Mouse (Mus musculus) common myeloid progenitor, adult 5-6 weeks (primary cell): Measurements from ENCODE around the gene Zfp786. TPM values are rescaled to one million over a fixed set of nuclear protein-coding genes. Genes with fewer than 3 reads are reported as not detected.

Experiments used
- ATAC-seq: replicated peaks from 2 replicates; pipeline ENCODE4 v1.8.0; 2016; ENCODE audit warnings: low read depth, mild to moderate bottlenecking, moderate TSS enrichment, inconsistent platforms; ENCODE audit not compliant: poor library complexity, severe bottlenecking
- total RNA-seq: library from RNA; stranded (forward); fragments of 200-1000, 187-1606 nt; gene quantifications from 2 replicates; pipeline ENCODE4 v1.2.3, GENCODE M21; 2017

The Zfp786 gene
- total RNA-seq, 1 experiment from 2014 or later, result 2.2 TPM

GRCm38 (mm10) chr6:47824241-47824640, 6.4 kb downstream of the Zfp786 start:
- no peak for ATAC-seq

DNA sequence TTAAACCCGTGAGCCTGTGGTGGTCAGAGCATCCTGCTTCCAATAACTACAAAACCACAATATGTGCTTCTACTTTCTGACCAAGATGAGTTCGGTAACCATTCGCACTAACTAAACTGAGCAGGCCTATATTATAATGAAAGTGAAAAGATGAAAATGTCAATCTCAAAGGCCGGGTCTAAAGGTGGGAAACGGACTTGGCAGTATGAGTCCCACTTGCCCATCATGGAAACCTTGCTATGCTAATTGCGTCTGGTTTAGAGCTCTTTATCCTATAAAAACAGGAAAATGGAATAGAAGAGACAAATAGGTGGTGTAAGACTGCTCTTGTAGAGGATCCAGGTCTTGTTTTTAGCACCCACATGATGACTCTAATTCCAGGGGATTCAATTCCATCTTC, 8.9 kb downstream of the Zfp786 start:
- ATAC-seq, result no peak

- ATAC-seq, result no peak
These were observed 9.4 kb downstream of the Zfp786 start for GRCm38 (mm10) chr6:47821236-47821635.

DNA sequence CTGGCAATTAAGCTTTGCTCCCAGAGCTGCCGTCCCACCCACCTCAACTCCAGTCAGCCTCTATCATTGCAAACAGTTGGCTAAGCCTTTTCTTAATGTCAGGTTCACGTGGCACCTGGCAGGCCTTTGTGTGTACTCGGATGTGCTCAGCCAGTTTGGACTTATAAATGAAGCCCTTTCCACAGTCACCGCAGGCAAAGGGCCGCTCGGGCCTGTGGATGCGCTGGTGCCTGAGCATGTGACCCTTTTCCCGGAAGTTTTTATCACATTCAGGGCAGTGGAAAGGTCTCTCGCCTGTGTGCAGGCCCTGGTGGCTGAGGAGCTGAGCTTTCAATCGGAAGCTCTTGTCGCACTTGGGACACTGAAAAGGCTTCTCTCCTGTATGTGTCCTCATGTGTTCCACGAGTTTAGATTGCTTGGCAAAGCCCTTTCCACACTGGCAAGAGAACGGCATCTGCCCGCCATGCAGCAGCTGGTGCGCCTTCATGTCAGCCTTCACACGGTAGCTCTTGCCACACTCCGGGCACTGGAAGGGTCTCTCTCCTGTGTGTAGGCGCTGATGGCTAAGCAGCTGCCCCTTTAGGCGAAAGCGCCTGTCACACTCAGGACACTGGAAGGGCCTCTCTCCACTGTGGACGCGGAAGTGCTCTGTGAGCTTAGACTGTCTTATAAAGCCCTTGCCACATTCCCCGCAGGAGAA, 10.9 kb downstream of the Zfp786 start:
- no peak for ATAC-seq

DNA sequence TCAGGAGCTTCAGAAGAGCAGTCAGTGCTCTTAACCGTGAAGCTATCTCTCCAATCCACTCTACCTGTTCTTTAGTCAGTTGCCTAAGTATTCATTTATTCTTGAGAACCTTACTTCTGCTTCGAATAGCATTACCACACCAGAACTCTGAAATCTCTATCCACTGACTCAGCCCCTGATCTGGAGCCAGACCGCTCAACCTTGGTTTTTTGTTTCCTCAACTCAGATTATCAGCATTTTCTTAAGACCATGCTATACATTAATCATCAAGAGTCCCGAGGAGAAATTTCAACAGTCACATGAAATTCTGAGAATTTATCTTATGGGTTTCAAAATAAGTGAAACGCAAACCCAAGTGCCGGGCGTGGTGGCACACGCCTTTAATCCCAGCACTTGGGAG, 11.9 kb downstream of the Zfp786 start:
- no peak for ATAC-seq

GRCm38 (mm10) chr6:47816151-47816550, 14.5 kb downstream of the Zfp786 start:
- no peak for ATAC-seq

GRCm38 (mm10) chr6:47813257-47813878, 17.3 kb downstream of the Zfp786 start, which contains the start of gene Pdia4:
Gene Pdia4, minus strand, starts transcription at chr6:47813430.
- ATAC-seq, result peak; percentile 94

- no peak for ATAC-seq
These were observed 18.3 kb downstream of the Zfp786 start for GRCm38 (mm10) chr6:47812271-47812915.

- ATAC-seq, result no peak
These were observed 19.3 kb downstream of the Zfp786 start for GRCm38 (mm10) chr6:47811324-47811723.

- ATAC-seq, result no peak
These were observed 20.5 kb downstream of the Zfp786 start for GRCm38 (mm10) chr6:47810181-47810580.

DNA sequence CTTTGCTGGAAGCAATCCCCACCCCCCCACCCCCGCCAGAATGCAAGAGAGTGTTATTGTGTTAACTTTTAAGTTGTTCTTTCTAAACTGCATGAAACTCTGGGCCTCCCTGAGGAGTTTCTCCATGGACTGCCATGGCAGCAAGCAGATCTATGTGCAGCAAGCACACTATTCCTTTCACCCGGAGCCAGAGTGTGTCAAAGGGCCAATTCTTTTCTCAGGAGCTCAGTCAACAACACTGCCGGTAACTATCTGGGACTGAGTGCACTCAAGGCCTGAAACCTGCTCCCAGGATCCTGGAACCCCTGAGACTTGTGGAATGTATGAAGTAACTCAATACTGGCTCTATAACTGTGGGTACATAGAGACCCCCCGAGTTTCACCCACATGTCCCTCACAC, 21.6 kb downstream of the Zfp786 start:
- no peak for ATAC-seq

GRCm38 (mm10) chr6:47808545-47808944, 22.1 kb downstream of the Zfp786 start:
- no peak for ATAC-seq

GRCm38 (mm10) chr6:47807419-47807818, 23.2 kb downstream of the Zfp786 start:
- no peak for ATAC-seq

DNA sequence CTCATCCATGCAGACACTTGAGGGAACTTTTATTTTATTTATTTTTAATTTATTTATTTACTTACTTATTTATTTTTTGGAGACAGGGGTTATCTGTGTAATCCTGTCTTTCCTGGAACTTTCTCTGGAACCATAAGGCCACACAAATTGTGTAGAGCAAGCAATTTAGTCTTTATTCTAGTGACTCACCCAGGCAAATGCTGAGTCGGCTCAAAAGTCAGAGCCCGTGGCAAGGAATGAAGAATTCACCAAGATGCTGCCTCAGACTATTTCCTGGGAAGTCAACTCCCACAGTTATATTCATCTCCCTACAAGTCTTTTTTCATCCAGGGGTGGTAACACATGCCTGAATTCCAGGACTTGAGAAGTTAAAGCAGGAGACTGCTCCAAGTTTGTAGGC, 25.1 kb downstream of the Zfp786 start:
- no peak for ATAC-seq

DNA sequence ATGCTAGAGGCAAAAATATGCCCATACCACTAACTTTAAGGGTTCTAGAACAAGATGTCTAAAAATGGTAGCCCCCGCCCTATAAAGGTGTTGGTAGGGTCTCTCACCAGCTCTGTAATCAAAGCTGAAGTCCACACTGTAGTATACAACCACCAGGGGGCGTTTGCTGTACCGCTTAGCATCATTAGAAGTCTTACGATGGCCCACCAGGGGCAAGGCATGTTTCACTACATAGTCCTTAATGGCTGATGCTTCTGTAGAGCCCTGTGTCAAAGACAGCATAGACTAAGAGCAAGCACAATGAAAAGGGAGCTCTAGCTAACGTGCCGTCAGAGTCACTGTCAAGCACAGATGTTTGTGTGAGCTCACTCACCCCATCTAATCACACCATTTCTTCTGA, 31.6 kb downstream of the Zfp786 start:
- peak; percentile 94 for ATAC-seq

- ATAC-seq, result no peak
These were observed 36.4 kb downstream of the Zfp786 start for GRCm38 (mm10) chr6:47794106-47794830.

DNA sequence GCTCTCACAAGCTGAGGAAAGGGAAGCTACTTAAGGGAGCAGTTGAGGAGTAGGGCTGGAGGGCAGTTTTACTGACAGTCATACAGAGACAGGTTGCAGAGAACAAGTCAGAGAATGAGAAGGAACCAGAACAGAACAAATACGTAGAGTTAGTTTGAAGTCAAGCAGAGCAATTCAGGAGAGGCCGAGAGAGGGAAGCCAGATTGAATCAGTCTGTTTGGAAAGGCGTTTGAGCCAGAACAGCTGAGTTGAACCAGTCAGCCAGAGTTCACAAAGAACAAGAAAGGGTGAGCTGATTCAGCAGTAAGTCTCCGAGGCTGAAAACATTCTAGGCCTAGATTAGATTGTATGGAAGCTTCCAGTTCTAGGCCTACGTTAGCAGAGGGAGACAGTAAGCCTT, 37.4 kb downstream of the Zfp786 start:
- ATAC-seq, result no peak

DNA sequence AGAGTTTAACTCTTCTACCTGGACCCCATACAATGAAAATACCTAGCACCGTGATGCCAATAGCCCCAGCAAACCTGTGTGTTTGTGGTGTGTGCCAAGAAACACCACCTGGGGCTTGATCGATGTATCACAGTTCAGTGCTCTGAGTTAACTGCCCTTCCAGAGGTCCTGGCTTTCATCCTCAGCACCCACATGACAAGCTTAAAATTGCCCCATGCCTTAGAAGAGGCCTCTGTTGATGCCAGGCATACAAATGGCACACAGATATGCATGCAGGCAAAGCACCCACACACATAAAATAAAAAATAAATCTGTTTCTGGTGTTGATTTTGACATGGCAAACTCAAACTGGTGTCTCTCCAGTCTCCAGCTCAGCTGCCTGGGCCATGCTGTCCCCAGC, 38.1 kb downstream of the Zfp786 start:
- ATAC-seq, result no peak

DNA sequence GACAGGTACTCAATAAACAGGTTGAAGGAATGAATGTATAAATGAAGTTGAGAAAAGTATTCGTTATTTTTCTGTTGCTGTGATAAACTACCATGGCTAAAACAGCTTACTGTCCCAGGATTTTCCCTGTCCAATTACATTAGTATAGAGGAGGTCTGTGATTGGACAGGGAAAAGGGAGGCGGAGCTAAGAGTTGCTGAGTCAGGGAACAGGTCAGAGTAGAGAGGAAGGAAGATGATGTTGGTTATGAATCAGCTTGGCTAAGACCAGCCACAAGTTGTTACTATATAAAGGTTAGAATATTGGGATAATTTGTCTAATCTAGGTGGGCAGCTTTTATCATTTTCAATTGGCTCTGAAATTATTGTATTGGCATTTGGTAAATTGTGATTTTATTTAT, 39.9 kb downstream of the Zfp786 start:
- peak; percentile 52; the same call in 1 of the 2 replicates for ATAC-seq

DNA sequence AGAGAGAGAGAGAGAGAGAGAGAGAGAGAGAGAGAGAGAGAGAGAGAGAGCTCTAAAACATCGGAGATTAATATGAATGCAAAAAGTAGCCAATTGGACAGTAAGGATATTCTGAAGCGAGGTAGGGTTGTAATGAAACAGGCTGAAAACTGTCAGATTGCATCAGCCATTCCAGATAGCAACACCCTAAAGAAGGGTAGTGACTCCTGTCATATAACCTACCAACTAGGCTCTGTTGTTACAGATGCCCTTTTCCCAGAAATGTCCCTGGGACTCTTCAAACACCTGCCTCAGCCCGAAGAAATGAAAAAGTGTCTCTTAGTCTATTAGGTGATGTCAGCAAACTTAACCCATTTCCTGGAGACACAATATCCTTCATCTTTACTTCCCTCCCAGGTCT, 41.8 kb downstream of the Zfp786 start:
- ATAC-seq, result no peak
